Mouse (Mus musculus) ES-Bruce4 (cell line): ENCODE data around the gene Sh3bp5. TPM values are rescaled to one million over a fixed set of nuclear protein-coding genes. Genes with fewer than 3 reads are reported as not detected.

Source experiments
- H3K27ac ChIP-seq: 2 replicates; pipeline ENCODE4 v1.5.1; 2012; ENCODE audit warnings: low read length, inconsistent platforms; ENCODE audit not compliant: insufficient read depth
- H3K27me3 ChIP-seq: 2 replicates; pipeline ENCODE4 v1.6.1; 2012; ENCODE audit warnings: mild to moderate bottlenecking, low read length, inconsistent platforms; ENCODE audit not compliant: control insufficient read depth, poor library complexity, insufficient read depth, severe bottlenecking
- H3K36me3 ChIP-seq: 2 replicates; pipeline ENCODE4 v1.6.1; 2012; ENCODE audit warnings: inconsistent platforms, mild to moderate bottlenecking, low read length, moderate library complexity; ENCODE audit not compliant: control insufficient read depth, poor library complexity, insufficient read depth, severe bottlenecking
- H3K4me1 ChIP-seq: one replicate; pipeline ENCODE4 v1.8.1; 2011; ENCODE audit warnings: low read length; ENCODE audit not compliant: control insufficient read depth, insufficient read depth
- H3K4me3 ChIP-seq: 2 replicates; pipeline ENCODE4 v1.5.1; 2011; ENCODE audit warnings: low read depth, mild to moderate bottlenecking, low read length
- H3K9ac ChIP-seq: 2 replicates; pipeline ENCODE4 v1.6.1; 2012; ENCODE audit warnings: low read depth, mild to moderate bottlenecking, inconsistent platforms; ENCODE audit not compliant: poor library complexity, severe bottlenecking
- H3K9me3 ChIP-seq: replicated peaks from 2 replicates; pipeline ENCODE4 v1.6.1; 2012; ENCODE audit warnings: mild to moderate bottlenecking, low read length, inconsistent platforms; ENCODE audit not compliant: control insufficient read depth, poor library complexity, insufficient read depth, severe bottlenecking
- CTCF ChIP-seq: IDR thresholded peaks from one replicate; pipeline ENCODE4 v1.8.1; 2011; ENCODE audit warnings: low read depth, low read length
- EP300 ChIP-seq: IDR thresholded peaks from 2 replicates; pipeline ENCODE4 v1.6.1; 2011; ENCODE audit warnings: low read depth, low read length; ENCODE audit not compliant: insufficient read depth
- POLR2A ChIP-seq: IDR thresholded peaks from one replicate; pipeline ENCODE4 v1.8.1; 2011; ENCODE audit warnings: low read length; ENCODE audit not compliant: insufficient read depth
- polyA plus RNA-seq: library from polyadenylated mRNA; stranded (reverse); fragments of >200 nt; gene quantifications from 2 replicates; pipeline ENCODE4 v1.2.4, GENCODE M21; 2011; ENCODE audit warnings: low read depth; ENCODE audit not compliant: missing spikeins, insufficient read depth, insufficient read length

Gene Sh3bp5
- polyA plus RNA-seq, 1 experiment: 8.6 TPM

DNA sequence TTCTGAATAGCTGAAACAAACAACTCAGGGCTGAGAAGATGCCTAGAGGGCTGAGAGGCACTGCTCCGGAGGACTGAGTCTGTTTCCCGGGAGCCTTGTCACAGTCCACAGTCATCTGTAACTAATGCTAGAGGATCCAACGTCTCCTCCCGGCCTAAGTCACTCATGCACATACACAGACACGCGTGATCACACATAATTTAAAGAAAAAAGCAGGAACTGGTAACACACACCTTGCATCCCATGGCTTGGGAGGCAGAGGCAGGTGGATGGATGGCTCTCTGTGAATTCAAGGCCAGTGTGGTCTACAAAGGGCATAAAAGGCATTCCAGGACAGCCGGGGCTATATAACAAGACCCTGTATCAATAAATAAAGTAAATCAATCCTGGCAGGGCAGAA is 14.9 kb downstream of the Sh3bp5 start:
- H3K27me3 ChIP-seq: no peaks in the 10 kb centered on the region
- TF ChIP-seq CTCF (no peak), EP300 (no peak), POLR2A (no peak)
- no peak overlapping the region for H3K9ac ChIP-seq
- H3K27ac ChIP-seq: no peak overlapping the region
- no peak overlapping the region for H3K4me3 ChIP-seq
- no peaks in the 10 kb centered on the region for H3K4me1 ChIP-seq
- peaks cover 4% of the 10 kb centered on the region; the same call in 1 of the 2 replicates for H3K9me3 ChIP-seq
- no peaks in the 10 kb centered on the region for H3K36me3 ChIP-seq

DNA sequence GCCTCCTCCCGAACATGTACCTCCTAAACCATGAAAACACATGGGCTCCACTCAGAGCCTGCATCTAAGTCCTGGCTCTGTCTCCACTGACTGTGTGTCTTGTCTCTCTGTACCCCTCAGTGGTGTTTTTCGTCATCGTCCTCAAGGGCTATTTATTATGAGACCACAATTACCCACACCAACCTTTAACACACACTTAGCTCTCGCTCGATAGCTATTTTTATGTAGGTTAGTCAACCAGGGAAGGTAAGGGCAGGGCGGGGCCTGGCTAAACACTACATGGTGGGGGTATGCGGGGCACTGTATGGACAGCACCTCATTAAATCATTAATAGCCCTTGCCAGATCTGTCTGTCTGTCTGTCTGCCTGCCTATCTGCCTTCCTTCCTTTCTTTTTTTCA is 15.3 kb downstream of the Sh3bp5 start:
- H3K27ac ChIP-seq: no peak overlapping the region
- H3K36me3 ChIP-seq: no peaks in the 10 kb centered on the region
- H3K4me1 ChIP-seq: no peaks in the 10 kb centered on the region
- H3K9ac ChIP-seq: no peak overlapping the region
- H3K27me3 ChIP-seq: no peaks in the 10 kb centered on the region
- no peaks in the 10 kb centered on the region for H3K9me3 ChIP-seq
- no peak overlapping the region for H3K4me3 ChIP-seq
- TF ChIP-seq POLR2A (no peak), CTCF (no peak), EP300 (no peak)

GRCm38 (mm10) chr14:31420135-31420534 is 15.7 kb downstream of the Sh3bp5 start:
- TF ChIP-seq EP300 (no peak), CTCF (no peak), POLR2A (no peak)
- Histone ChIP-seq H3K27me3 (no peaks in the 10 kb centered on the region), H3K9ac (no peak overlapping the region), H3K9me3 (no peaks in the 10 kb centered on the region), H3K4me1 (no peaks in the 10 kb centered on the region), H3K36me3 (no peaks in the 10 kb centered on the region), H3K4me3 (no peak overlapping the region), H3K27ac (no peak overlapping the region)

DNA sequence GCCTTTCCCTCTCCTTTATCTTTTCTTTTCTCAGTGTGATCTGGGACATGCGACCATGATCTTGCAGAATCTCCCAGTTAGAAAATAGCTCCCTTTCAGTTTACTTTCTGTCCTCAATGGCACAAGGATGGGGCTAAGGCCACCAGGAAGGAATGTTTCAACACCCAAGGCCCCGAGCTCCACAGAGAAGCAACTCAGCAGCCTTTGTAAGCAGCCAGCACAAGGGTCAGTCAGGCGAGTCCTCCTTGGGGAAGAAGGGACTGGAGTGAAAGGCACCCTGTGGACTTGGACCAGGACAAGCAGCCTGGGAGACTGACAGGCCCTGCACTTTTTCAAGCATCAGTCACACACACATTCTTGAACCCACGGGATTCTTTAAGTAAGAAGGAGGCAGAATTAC is 16.6 kb downstream of the Sh3bp5 start:
- TF ChIP-seq POLR2A: no peak
- no peak for TF ChIP-seq CTCF
- no peak for TF ChIP-seq EP300
- H3K9me3 ChIP-seq: no peaks in the 10 kb centered on the region
- H3K9ac ChIP-seq: no peak overlapping the region
- no peak overlapping the region for H3K27ac ChIP-seq
- H3K27me3 ChIP-seq: no peaks in the 10 kb centered on the region
- H3K4me3 ChIP-seq: no peak overlapping the region
- H3K4me1 ChIP-seq: no peaks in the 10 kb centered on the region
- H3K36me3 ChIP-seq: no peaks in the 10 kb centered on the region

GRCm38 (mm10) chr14:31416835-31417549 is 18.9 kb downstream of the Sh3bp5 start:
- Histone ChIP-seq H3K9me3 (no peaks in the 10 kb centered on the region), H3K36me3 (no peaks in the 10 kb centered on the region), H3K27ac (no peak overlapping the region), H3K4me3 (no peak overlapping the region), H3K9ac (no peak overlapping the region), H3K4me1 (peaks cover 8% of the 10 kb centered on the region), H3K27me3 (no peaks in the 10 kb centered on the region)
- TF ChIP-seq EP300: no peak
- TF ChIP-seq CTCF: no peak
- TF ChIP-seq POLR2A: no peak

- H3K27ac ChIP-seq: no peak overlapping the region
- no peaks in the 10 kb centered on the region for H3K9me3 ChIP-seq
- H3K4me1 ChIP-seq: peaks cover 8% of the 10 kb centered on the region
- H3K36me3 ChIP-seq: no peaks in the 10 kb centered on the region
- no peaks in the 10 kb centered on the region for H3K27me3 ChIP-seq
- no peak overlapping the region for H3K4me3 ChIP-seq
- no peak for TF ChIP-seq POLR2A
- TF ChIP-seq CTCF: no peak
- TF ChIP-seq EP300: no peak
- H3K9ac ChIP-seq: no peak overlapping the region
Observed at GRCm38 (mm10) chr14:31416411-31416810, 19.5 kb downstream of the Sh3bp5 start.
